Mouse (Mus musculus) megakaryocyte, embryonic 14.5 days (primary cell): ENCODE results near the gene Vmac.

Experiments used
- FLI1 ChIP-seq: IDR thresholded peaks from 2 replicates; pipeline ENCODE4 v1.6.1; 2012; ENCODE audit warnings: low read length, inconsistent platforms, mixed read lengths
- GATA1 ChIP-seq: IDR thresholded peaks from 3 replicates; pipeline ENCODE4 v1.6.1; 2012; ENCODE audit warnings: mixed read lengths, low read length, inconsistent platforms, borderline replicate concordance

DNA sequence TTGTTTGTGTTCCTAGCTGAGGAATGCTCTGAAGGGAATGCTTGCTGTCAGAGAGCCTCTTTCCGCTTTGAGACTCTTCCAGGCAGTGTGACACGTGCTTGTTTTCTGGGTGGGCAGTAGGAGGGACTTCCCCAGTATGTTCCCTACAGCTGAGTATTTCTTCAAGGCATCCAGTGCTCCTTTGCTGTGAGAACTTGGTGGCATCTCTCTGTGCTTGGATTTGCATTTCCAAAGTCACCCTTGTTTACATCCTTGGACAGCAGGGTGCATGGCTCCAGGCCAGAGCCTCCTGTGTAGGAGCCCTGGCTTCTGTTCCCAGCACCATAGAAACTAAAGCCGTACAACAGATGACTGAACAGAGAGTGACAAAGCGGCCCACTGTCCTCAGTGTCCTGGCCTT, 9.1 kb downstream of the Vmac start:
- no peak for TF ChIP-seq GATA1
- no peak for TF ChIP-seq FLI1
